12 mouse cellular contexts compared by ENCODE assay signal in genomic region chr6:113336852-113337620, GRCm38 (mm10). TPM values are rescaled to one million over a fixed set of nuclear protein-coding genes. Genes with fewer than 3 reads are reported as not detected.
A peak's percentile ranks its signal among the peaks of the same experiment; 100 is the strongest.
DNase-seq lines count a peak whose midpoint lies in the region; ATAC-seq and TF ChIP-seq lines count a peak whose summit lies in the region.
"Had no signal": no experiment of that assay in that cellular context is flagged by ENCODE, and none has a peak within 500 bp of the region (broad histone marks: within the 10 kb centered on the region; RNA-seq: fewer than 3 reads in every experiment).

No protein-coding gene starts in this region.

- no peak for ATAC-seq in heart, embryonic 14.5 days (ENCODE audit: insufficient number of reproducible peaks, insufficient read depth, low FRiP score, low read depth)
- no peak for ATAC-seq in megakaryocyte-erythroid progenitor cell, adult 5-6 weeks (replicated peaks; ENCODE audit: low FRiP score, low TSS enrichment, poor library complexity, severe bottlenecking)
- ATAC-seq: forebrain, embryonic 13.5 days; intestine, embryonic 16.5 days had no signal

- H3K4me2 ChIP-seq in heart, embryonic 14.5 days (ENCODE audit: low read length): no peak overlapping the region
- H3K4me2 ChIP-seq: embryonic facial prominence, embryonic 12.5 days; forebrain, embryonic 13.5 days had no signal

- no peak overlapping the region for H3K4me3 ChIP-seq in kidney, adult 2 months (ENCODE audit: insufficient read depth, low read depth, low read length)
- no peak overlapping the region for H3K4me3 ChIP-seq in heart, embryonic 14.5 days (ENCODE audit: control insufficient read depth in 1 of 2, insufficient read depth in 1 of 2, low read depth in 1 of 2, low read length in 2 of 2)
- H3K4me3 ChIP-seq: embryonic facial prominence, embryonic 12.5 days; forebrain, embryonic 13.5 days had no signal

- TF ChIP-seq POLR2A in kidney, adult 2 months (IDR thresholded peaks at IDR 0.05; ENCODE audit: low read depth, low read length): no peak

- no peak overlapping the region for H3K9ac ChIP-seq in heart, embryonic 14.5 days (ENCODE audit: low read length)
- H3K9ac ChIP-seq: embryonic facial prominence, embryonic 12.5 days; forebrain, embryonic 13.5 days had no signal

- no peak overlapping the region for H3K27ac ChIP-seq in kidney, adult 2 months (ENCODE audit: insufficient read depth, low read depth, low read length)
- H3K27ac ChIP-seq in heart, embryonic 14.5 days (replicated peaks in 1 of 2; ENCODE audit: control insufficient read depth in 1 of 2, insufficient read depth in 1 of 2, low read depth in 2 of 2, low read length in 2 of 2): peak overlapping the region; percentile 52 to 53; a peak in 2 of 4 replicates
- H3K27ac ChIP-seq: embryonic facial prominence, embryonic 12.5 days; forebrain, embryonic 13.5 days had no signal

- H3K9me3 ChIP-seq in heart, embryonic 14.5 days (ENCODE audit: control insufficient read depth, low read length): no peaks in the 10 kb centered on the region
- H3K9me3 ChIP-seq: embryonic facial prominence, embryonic 12.5 days; forebrain, embryonic 13.5 days had no signal

- peak; percentile 65 for DNase-seq in kidney, adult 2 months
- no peak for DNase-seq in kidney, adult 11 months
- peak; percentile 31 for DNase-seq in right cerebral cortex, postnatal 14 days
- no peak for DNase-seq in right cerebral cortex, postnatal 10 days (ENCODE audit: low spot score in 2 of 2)
- peak; percentile 35 for DNase-seq in lung, postnatal 36 days
- no peak for DNase-seq in embryo, embryonic 10.5 days (ENCODE audit: low spot score)
- DNase-seq: cerebellum, adult 2 months had no signal

- 51% methylated on average over 8 of the region's 8 CpGs for WGBS in kidney, adult 2 months
- 35% methylated on average over 8 of the region's 8 CpGs for WGBS in heart, embryonic 14.5 days

- peaks cover 10% of the 10 kb centered on the region; the same call in 1 of the 2 replicates for H3K4me1 ChIP-seq in kidney, adult 2 months (ENCODE audit: control insufficient read depth, insufficient read depth, low read length)
- H3K4me1 ChIP-seq in heart, embryonic 14.5 days (ENCODE audit: control insufficient read depth in 2 of 2, insufficient read depth in 2 of 2, low read length in 2 of 2): peaks cover 17 to 29% of the 10 kb centered on the region in 2 experiments

- no peak for TF ChIP-seq CTCF in kidney, adult 2 months (conservative IDR thresholded peaks at IDR 0.05; ENCODE audit: insufficient read depth, insufficient read length, low read depth, low read length)

- no peaks in the 10 kb centered on the region for H3K36me3 ChIP-seq in kidney, adult 2 months (ENCODE audit: control insufficient read depth, insufficient read depth, low read length)
- H3K36me3 ChIP-seq in heart, embryonic 14.5 days (ENCODE audit: control insufficient read depth, insufficient read depth, low read length): peaks cover 77% of the 10 kb centered on the region

- no peaks in the 10 kb centered on the region for H3K27me3 ChIP-seq in kidney, adult 2 months (replicated peaks; ENCODE audit: control insufficient read depth, insufficient read depth, low read length)
- no peaks in the 10 kb centered on the region for H3K27me3 ChIP-seq in heart, embryonic 14.5 days (ENCODE audit: control insufficient read depth, insufficient read depth, low read length)
- H3K27me3 ChIP-seq: embryonic facial prominence, embryonic 12.5 days; forebrain, embryonic 13.5 days had no signal

RNA-seq across cellular contexts. Expression of gene Camk1, which starts 6.7 kb away (rescaled TPM):
- 57.8 and 63.2 TPM in 2 replicates for polyA plus RNA-seq in kidney, adult 2 months (2012; rRNA removed)
- polyA plus RNA-seq in heart, embryonic 14.5 days (2014; fragmentation: Nextera tagmentation; extraction: Ambion mirVana): 131 and 134 TPM in 2 replicates
- total RNA-seq in megakaryocyte-erythroid progenitor cell, adult 5-6 weeks (2014; fragmentation: Nextera tagmentation): 1.2 and 2.2 TPM in 2 replicates
- 2.9 and 17.8 TPM in 2 replicates for total RNA-seq in megakaryocyte-erythroid progenitor cell, adult 5-6 weeks (2017)

RNA-seq across cellular contexts. Expression of gene Ogg1, which starts 10.3 kb away (rescaled TPM):
- polyA plus RNA-seq in kidney, adult 2 months (2012; rRNA removed): 16.4 and 19.4 TPM in 2 replicates
- polyA plus RNA-seq in heart, embryonic 14.5 days (2014; fragmentation: Nextera tagmentation; extraction: Ambion mirVana): 10.1 and 10.3 TPM in 2 replicates
- 9.9 and 23.7 TPM in 2 replicates for total RNA-seq in megakaryocyte-erythroid progenitor cell, adult 5-6 weeks (2014; fragmentation: Nextera tagmentation)
- 3.8 and 9.4 TPM in 2 replicates for total RNA-seq in megakaryocyte-erythroid progenitor cell, adult 5-6 weeks (2017)

RNA-seq across cellular contexts. Expression of gene Brpf1, which starts 30.1 kb away (rescaled TPM):
- polyA plus RNA-seq in kidney, adult 2 months (2012; rRNA removed): 13.2 and 13.5 TPM in 2 replicates
- 11.7 and 11.8 TPM in 2 replicates for polyA plus RNA-seq in heart, embryonic 14.5 days (2014; fragmentation: Nextera tagmentation; extraction: Ambion mirVana)
- 45.0 and 53.5 TPM in 2 replicates for total RNA-seq in megakaryocyte-erythroid progenitor cell, adult 5-6 weeks (2014; fragmentation: Nextera tagmentation)
- total RNA-seq in megakaryocyte-erythroid progenitor cell, adult 5-6 weeks (2017): 20.3 and 22.0 TPM in 2 replicates

RNA-seq across cellular contexts. Expression of gene Tada3, which starts 40.6 kb away (rescaled TPM):
- polyA plus RNA-seq in kidney, adult 2 months (2012; rRNA removed): 23.5 and 24.3 TPM in 2 replicates
- polyA plus RNA-seq in heart, embryonic 14.5 days (2014; fragmentation: Nextera tagmentation; extraction: Ambion mirVana): 38.6 and 42.2 TPM in 2 replicates
- total RNA-seq in megakaryocyte-erythroid progenitor cell, adult 5-6 weeks (2014; fragmentation: Nextera tagmentation): 23.5 and 40.8 TPM in 2 replicates
- total RNA-seq in megakaryocyte-erythroid progenitor cell, adult 5-6 weeks (2017): 19.8 and 20.3 TPM in 2 replicates

RNA-seq across cellular contexts. Expression of gene Arpc4, which starts 40.9 kb away (rescaled TPM):
- polyA plus RNA-seq in kidney, adult 2 months (2012; rRNA removed): 73.8 and 79.1 TPM in 2 replicates
- 145 and 155 TPM in 2 replicates for polyA plus RNA-seq in heart, embryonic 14.5 days (2014; fragmentation: Nextera tagmentation; extraction: Ambion mirVana)
- 128 and 162 TPM in 2 replicates for total RNA-seq in megakaryocyte-erythroid progenitor cell, adult 5-6 weeks (2014; fragmentation: Nextera tagmentation)
- 137 and 152 TPM in 2 replicates for total RNA-seq in megakaryocyte-erythroid progenitor cell, adult 5-6 weeks (2017)

Comparison
In these comparisons a context has a peak if more than half of its experiments do, and no peak if none do; other contexts are left out.
1. DNase-seq: peak in kidney, adult 2 months (single experiment), right cerebral cortex, postnatal 14 days (single experiment) and lung, postnatal 36 days (single experiment); none in kidney, adult 11 months (single experiment), right cerebral cortex, postnatal 10 days (0 of 2) and embryo, embryonic 10.5 days (single experiment).